Mouse (Mus musculus) retina, postnatal 7 days (tissue): ENCODE measurements around the gene Zfp799.

Experiments
- DNase-seq: peaks from one replicate; pipeline ENCODE4 v3.0.0-alpha.2; 2012; ENCODE audit warnings: low read depth, low spot score

Zfp799 gene

GRCm38 (mm10) chr17:32787436-32788093, 42.5 kb downstream of the Zfp799 start:
- no peak for DNase-seq

GRCm38 (mm10) chr17:32786944-32787343, 43.1 kb downstream of the Zfp799 start:
- no peak for DNase-seq

GRCm38 (mm10) chr17:32785656-32786055, 44.4 kb downstream of the Zfp799 start:
- DNase-seq = no peak

GRCm38 (mm10) chr17:32777564-32777963, 52.5 kb downstream of the Zfp799 start:
- DNase-seq = no peak

- no peak for DNase-seq
These were observed 58.8 kb downstream of the Zfp799 start for GRCm38 (mm10) chr17:32771213-32771612.

GRCm38 (mm10) chr17:32766422-32766821, 63.6 kb downstream of the Zfp799 start:
- DNase-seq = no peak
